Mouse (Mus musculus) erythroid progenitor cell, adult 5-6 weeks (primary cell): Measurements from ENCODE around the gene Nckap5. TPM values are rescaled to one million over a fixed set of nuclear protein-coding genes. Genes with fewer than 3 reads are reported as not detected.

Source experiments
- ATAC-seq: replicated peaks from 2 replicates; pipeline ENCODE4 v1.8.0; 2016; ENCODE audit warnings: moderate number of reproducible peaks, mild to moderate bottlenecking, moderate TSS enrichment, inconsistent platforms; ENCODE audit not compliant: poor library complexity, low FRiP score, severe bottlenecking
- total RNA-seq, 2 experiments: library from RNA; stranded (forward) in 1 of 2; stranded (reverse) in 1 of 2; fragments of 150-400 nt in 1 of 2; fragments of 186-747, 209-891 nt in 1 of 2; gene quantifications; 2 replicates each; pipeline versions ENCODE4 v1.2.3 to v1.2.4; 2015 to 2017; ENCODE audit warnings: low replicate concordance in 2 of 2

Nckap5 gene
- total RNA-seq, 2 experiments from 2014 or later: not detected

- ATAC-seq: no peak
Observed at GRCm38 (mm10) chr1:126721917-126722316, 108.7 kb downstream of the Nckap5 start.

- ATAC-seq: no peak
Observed at GRCm38 (mm10) chr1:126719733-126720348, 110.8 kb downstream of the Nckap5 start.

- ATAC-seq: no peak
Observed at GRCm38 (mm10) chr1:126706611-126707010, 124.0 kb downstream of the Nckap5 start.

DNA sequence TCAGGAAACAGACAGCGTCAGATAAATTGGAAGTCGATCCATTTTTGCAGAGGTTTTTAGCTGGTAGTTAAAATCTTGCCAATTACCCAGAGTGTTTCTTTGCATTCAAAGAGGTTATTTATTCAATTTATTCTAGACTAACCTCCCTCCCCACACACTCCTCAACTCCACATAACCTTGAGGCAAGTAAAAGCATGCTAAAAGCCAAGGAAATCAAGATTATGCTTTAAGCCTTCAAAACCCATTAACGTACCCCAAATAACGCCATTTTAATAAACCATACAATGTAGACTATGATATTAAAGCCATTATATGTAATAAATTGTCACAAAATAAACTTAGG lies 129.7 kb downstream of the Nckap5 start:
- ATAC-seq: no peak

- ATAC-seq: no peak
Observed at GRCm38 (mm10) chr1:126700063-126700977, 130.3 kb downstream of the Nckap5 start.

- ATAC-seq: no peak
Observed at GRCm38 (mm10) chr1:126693585-126693984, 137.0 kb downstream of the Nckap5 start.

GRCm38 (mm10) chr1:126688593-126688992 lies 142.0 kb downstream of the Nckap5 start:
- ATAC-seq: no peak

DNA sequence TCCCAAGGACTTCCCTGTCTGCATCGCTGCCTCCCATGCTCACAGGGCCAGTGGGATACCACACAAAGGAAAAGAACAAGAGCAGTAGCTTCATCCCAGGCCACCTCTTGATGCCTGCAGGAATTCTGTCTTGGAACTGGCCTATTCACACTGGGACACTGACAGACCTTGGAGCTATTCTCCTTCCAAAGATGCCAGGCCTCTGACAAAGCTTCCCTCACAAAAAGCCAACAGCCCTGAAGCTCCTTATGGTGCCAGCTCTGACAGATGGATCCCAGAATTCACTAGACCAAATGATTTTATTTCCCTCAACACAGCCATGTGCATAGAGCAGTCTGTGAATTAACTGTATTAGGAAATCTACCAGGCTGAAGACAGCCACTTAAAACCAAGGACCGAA lies 143.9 kb downstream of the Nckap5 start:
- no peak for ATAC-seq

- ATAC-seq: no peak
Observed at GRCm38 (mm10) chr1:126683621-126684445, 146.8 kb downstream of the Nckap5 start.

DNA sequence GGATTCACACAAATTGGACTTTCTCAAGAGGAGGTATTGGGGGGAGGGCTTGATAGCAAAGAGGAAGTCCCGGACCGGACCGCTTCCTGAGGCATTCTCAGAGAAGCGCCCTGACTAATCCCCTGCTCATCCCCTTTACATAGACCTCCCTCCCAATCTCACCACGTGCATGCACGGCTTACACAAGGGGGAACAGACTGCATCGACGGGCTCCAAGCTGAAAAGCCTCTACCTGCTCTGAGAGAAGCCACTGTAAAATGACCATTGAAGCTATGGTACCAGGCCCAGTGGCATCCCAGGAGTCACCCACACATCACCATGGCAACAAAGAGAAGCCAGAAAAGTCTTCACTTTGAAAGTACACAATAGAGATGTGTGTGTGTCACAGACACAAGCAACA lies 148.8 kb downstream of the Nckap5 start:
- ATAC-seq: no peak

GRCm38 (mm10) chr1:126679348-126679747 lies 151.3 kb downstream of the Nckap5 start:
- no peak for ATAC-seq

DNA sequence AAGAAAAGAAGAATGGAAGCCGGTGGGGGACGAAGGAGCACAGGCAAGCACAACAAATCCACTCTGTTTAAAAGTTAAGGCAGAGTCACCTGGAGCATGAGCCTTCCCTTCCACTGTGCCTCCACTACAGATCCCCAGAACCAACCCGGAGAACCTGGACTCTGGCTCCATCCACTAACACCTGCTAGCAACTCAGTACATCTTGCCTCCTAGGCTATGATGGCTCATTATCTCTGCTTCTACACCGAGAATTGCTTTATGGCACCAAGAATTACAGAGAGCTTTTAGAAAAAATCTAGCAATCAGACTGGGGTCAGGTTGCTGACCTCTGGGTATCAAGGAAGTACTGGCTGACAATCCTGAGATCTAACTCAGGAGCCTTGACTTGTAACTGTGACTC lies 153.3 kb downstream of the Nckap5 start:
- no peak for ATAC-seq

DNA sequence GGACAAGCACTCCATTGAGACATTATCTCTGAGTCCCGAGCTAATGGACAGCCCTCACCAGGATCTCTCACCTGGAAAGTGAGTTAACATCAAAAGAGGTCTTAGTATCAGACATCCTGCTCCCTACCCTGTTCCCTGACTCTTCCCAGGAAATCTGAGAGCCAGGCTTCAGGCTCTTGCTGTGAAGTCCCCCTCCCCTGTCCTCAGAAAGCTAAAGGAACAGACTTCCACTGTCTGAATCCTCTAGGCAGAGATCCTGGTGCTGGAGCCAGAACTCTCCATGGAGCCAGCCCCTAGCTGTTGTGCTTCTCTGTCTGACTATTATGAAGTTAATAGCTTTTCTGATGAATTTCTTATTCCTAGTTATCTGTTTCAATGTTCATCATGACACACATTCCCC lies 153.8 kb downstream of the Nckap5 start:
- no peak for ATAC-seq

- no peak for ATAC-seq
Observed at GRCm38 (mm10) chr1:126675142-126675541, 155.5 kb downstream of the Nckap5 start.

DNA sequence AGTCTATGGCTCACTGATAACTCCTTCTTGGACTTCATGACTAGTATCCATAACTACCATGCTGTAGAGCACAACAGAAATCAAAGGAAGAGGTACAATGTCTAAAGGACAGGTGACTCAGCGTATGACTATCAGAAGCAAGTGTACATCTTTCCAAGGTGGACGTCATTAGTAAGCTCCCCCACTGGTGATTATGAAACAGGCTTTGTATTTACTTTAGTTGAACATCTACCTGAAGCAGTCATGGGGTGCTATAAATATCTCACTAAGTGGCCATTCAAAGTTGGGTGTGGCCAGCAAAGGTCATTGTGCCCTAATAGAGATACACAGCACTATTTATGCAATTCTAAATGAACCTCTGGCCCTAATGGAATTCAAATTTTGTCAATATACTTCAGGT lies 157.4 kb downstream of the Nckap5 start:
- no peak for ATAC-seq

DNA sequence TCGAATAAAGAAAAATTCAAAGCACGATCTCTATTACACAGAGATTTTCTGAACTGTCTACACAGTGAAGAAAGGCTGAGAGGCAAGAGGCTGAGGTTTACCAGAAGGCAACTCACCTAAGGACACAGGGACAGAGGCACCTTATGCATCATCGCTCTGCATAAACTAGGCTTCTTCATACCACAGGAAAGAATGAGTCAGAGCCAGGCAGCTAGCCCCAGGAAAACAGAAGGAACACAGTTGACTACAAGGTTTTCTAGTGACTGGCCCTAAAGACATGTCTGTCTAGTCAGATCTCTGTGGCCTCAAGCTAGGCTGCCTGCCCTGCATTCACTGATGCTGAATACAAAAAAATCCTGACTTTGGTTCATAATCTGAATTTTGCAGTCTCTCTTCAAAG lies 160.1 kb downstream of the Nckap5 start:
- no peak for ATAC-seq

- ATAC-seq: no peak
Observed at GRCm38 (mm10) chr1:126660098-126660999, 170.2 kb downstream of the Nckap5 start.

DNA sequence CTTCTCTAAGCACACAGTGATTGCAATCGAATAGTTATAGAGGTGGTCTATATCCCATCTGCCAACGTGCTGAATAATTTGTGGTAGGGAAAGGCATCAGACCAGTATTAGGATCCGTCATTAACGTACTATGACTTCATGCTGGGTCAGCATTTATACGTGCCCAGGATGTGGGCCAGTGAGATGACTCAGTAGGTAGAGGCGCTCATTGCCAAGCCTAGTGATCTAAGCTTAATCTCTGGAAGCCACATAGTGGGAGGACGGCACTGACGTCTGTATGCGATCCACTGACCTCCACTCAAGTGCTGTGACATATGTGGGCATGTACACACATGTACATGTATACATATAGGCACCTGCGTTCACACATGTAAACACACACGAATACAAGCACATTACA lies 171.9 kb downstream of the Nckap5 start:
- no peak for ATAC-seq

DNA sequence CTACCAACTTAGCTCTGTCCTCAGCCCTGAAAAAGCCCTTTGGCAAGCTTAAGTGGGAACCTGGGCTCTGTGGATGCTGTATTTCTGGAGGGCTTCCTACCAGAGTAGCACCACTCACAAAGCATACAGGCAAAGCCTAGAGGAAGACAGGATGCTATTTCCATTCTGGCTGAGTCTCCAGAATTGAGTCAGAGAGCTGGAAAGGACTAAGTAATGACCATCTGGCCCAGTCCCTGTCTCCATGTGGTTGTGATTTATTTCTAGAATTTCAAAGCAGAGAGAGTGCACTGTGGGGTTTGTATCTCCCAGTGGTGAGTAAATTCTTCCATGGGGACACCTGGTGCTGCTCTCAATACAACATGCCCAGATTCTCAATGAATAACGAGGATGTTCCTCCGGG lies 174.4 kb downstream of the Nckap5 start:
- no peak for ATAC-seq

- ATAC-seq: no peak
Observed at GRCm38 (mm10) chr1:126652085-126652484, 178.5 kb downstream of the Nckap5 start.
